Mouse (Mus musculus): ENCODE measurements around the gene Suds3. TPM values are rescaled to one million over a fixed set of nuclear protein-coding genes. Genes with fewer than 3 reads are reported as not detected.
A peak's percentile ranks its signal among the peaks of the same experiment; 100 is the strongest.

Gene Suds3
- total RNA-seq, 2 experiments from 2014 or later: 93.4 to 97.2 TPM

- intact Hi-C loops (cut with DNase I): no loop called here
- no peak for DNase-seq (ENCODE audit: low spot score in 2 of 2)
Observed at GRCm38 (mm10) chr5:117137594-117137993, 21.7 kb upstream of the Suds3 start.

- intact Hi-C loops (cut with DNase I): no loop called here
- DNase-seq (ENCODE audit: low spot score in 2 of 2): no peak
Observed at GRCm38 (mm10) chr5:117137011-117137410, 21.1 kb upstream of the Suds3 start.

GRCm38 (mm10) chr5:117136570-117136969 lies 20.7 kb upstream of the Suds3 start:
- intact Hi-C loops (cut with DNase I): no loop called here
- no peak for DNase-seq (ENCODE audit: low spot score in 2 of 2)

GRCm38 (mm10) chr5:117135869-117136268 lies 20.0 kb upstream of the Suds3 start:
- no peak for DNase-seq (ENCODE audit: low spot score in 2 of 2)
- intact Hi-C loops (cut with DNase I): no loop called here

- intact Hi-C loops (cut with DNase I): no loop called here
- DNase-seq (ENCODE audit: low spot score in 2 of 2): no peak
Observed at GRCm38 (mm10) chr5:117134889-117135456, 19.1 kb upstream of the Suds3 start.

- intact Hi-C loops (cut with DNase I): no loop called here
- no peak for DNase-seq (ENCODE audit: low spot score in 2 of 2)
Observed at GRCm38 (mm10) chr5:117134066-117134888, 18.4 kb upstream of the Suds3 start.

GRCm38 (mm10) chr5:117133446-117134065 lies 17.6 kb upstream of the Suds3 start:
- intact Hi-C loops (cut with DNase I): no loop called here
- DNase-seq (ENCODE audit: low spot score in 2 of 2): no peak

- no peak for DNase-seq (ENCODE audit: low spot score in 2 of 2)
- intact Hi-C loops (cut with DNase I): no loop called here
Observed at GRCm38 (mm10) chr5:117130726-117131125, 14.8 kb upstream of the Suds3 start.

GRCm38 (mm10) chr5:117127051-117127450 lies 11.1 kb upstream of the Suds3 start:
- intact Hi-C loops (cut with DNase I): no loop called here
- no peak for DNase-seq (ENCODE audit: low spot score in 2 of 2)

GRCm38 (mm10) chr5:117125482-117126346 lies 9.8 kb upstream of the Suds3 start:
- no peak for DNase-seq (ENCODE audit: low spot score in 2 of 2)
- intact Hi-C loops (cut with DNase I): no loop called here

GRCm38 (mm10) chr5:117123840-117124239 lies 7.9 kb upstream of the Suds3 start:
- intact Hi-C loops (cut with DNase I): no loop called here
- DNase-seq (ENCODE audit: low spot score in 2 of 2): no peak

GRCm38 (mm10) chr5:117123102-117123501 lies 7.2 kb upstream of the Suds3 start:
- DNase-seq (ENCODE audit: low spot score in 2 of 2): no peak
- intact Hi-C loops (cut with DNase I): no loop called here

GRCm38 (mm10) chr5:117121657-117122056 lies 5.7 kb upstream of the Suds3 start:
- intact Hi-C loops (cut with DNase I): no loop called here
- no peak for DNase-seq (ENCODE audit: low spot score in 2 of 2)

GRCm38 (mm10) chr5:117120489-117121466 lies 4.9 kb upstream of the Suds3 start:
- intact Hi-C loops (cut with DNase I): no loop called here
- no peak for DNase-seq (ENCODE audit: low spot score in 2 of 2)

- DNase-seq (ENCODE audit: low spot score in 2 of 2): peak; percentile 99
- intact Hi-C loops (cut with DNase I): loop anchor here (5.0 kb wide), 2 partner anchors 187 to 237 kb away; partner anchors contain the start of gene Wsb2
Observed at GRCm38 (mm10) chr5:117119777-117120488, 4.0 kb upstream of the Suds3 start, which contains the start of gene Taok3. Taok3 (plus strand) TSS chr5:117120129.

- no peak for DNase-seq (ENCODE audit: low spot score in 2 of 2)
Observed at GRCm38 (mm10) chr5:117118850-117119249, 2.9 kb upstream of the Suds3 start.

GRCm38 (mm10) chr5:117118220-117118619 lies 2.3 kb upstream of the Suds3 start:
- intact Hi-C loops (cut with DNase I): loop anchor here (5.0 kb wide), 2 partner anchors 189 to 239 kb away; partner anchors contain the start of gene Wsb2
- DNase-seq (ENCODE audit: low spot score in 2 of 2): no peak

More at GRCm38 (mm10) chr5:117118850-117119249, 2.9 kb upstream of the Suds3 start:
- intact Hi-C loops (cut with DNase I): loop anchor here (5.0 kb wide), 2 partner anchors 188 to 238 kb away; partner anchors contain the start of gene Wsb2

All from left cerebral cortex, postnatal 14 days (tissue).